Mouse (Mus musculus) liver, adult 2 months (tissue): ENCODE measurements at regions not wholly inside any gene's neighbourhood (a gene's known extent, or its start where the extent isn't known, plus 50 kb on each side); places are given as distances from the start of the nearest gene placed in this dataset.

Source experiments
- CTCF ChIP-seq: fragments of 200-500 bp; IDR thresholded peaks from 2 replicates; pipeline ENCODE4 v1.5.1; 2011; ENCODE audit warnings: low read depth, low read length, control low read depth
- POLR2A ChIP-seq: fragments of 200-500 bp; IDR thresholded peaks from 2 replicates; pipeline ENCODE4 v1.6.1; 2011; ENCODE audit warnings: low read length, control low read depth; ENCODE audit not compliant: insufficient read depth; ENCODE audit errors: extremely low read depth

DNA sequence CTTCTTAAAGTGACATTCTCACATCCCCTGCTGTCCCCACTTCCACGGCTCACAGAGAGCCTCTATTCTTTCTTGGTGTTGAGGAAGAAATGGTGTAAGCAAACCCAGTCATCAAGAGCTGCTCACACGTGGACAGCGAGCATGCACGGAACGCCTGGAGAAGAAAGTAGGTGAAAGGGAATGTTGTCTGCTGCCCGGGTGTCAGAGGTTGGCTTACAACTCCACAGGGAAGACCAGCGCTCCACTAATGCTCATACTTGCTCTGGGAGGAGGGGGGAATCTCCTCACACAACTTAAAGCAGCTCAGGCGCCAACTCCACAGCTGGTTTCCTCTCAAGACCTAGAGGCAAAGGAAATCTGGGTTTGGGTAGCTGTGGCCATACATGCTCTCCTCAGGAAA is 102.4 kb upstream of the Slc44a1 start:
- no peak for TF ChIP-seq CTCF
- TF ChIP-seq POLR2A: no peak
